Mouse (Mus musculus): ENCODE measurements at regions not wholly inside any gene's neighbourhood (a gene's known extent, or its start where the extent isn't known, plus 50 kb on each side); places are given as distances from the start of the nearest gene placed in this dataset.

GRCm38 (mm10) chr13:107213281-107213680, 191.4 kb upstream of the Kif2a start:
- no peak for TF ChIP-seq CTCF (IDR thresholded peaks at IDR 0.05; ENCODE audit: low read depth)
- no peak for TF ChIP-seq EP300 (IDR thresholded peaks at IDR 0.05; ENCODE audit: low read depth)
